Mouse (Mus musculus) MEL (cell line): ENCODE results near the gene Gm6657.

Experiments
- BHLHE40 ChIP-seq: IDR thresholded peaks from 2 replicates; pipeline ENCODE4 v1.6.1; 2012; ENCODE audit warnings: low read depth, mild to moderate bottlenecking, inconsistent platforms, low read length, improper control_type of control experiment, borderline replicate concordance
- CHD2 ChIP-seq: IDR thresholded peaks from 2 replicates; pipeline ENCODE4 v1.6.1; 2011; ENCODE audit warnings: low read length, improper control_type of control experiment
- CTCF ChIP-seq, 3 experiments: IDR thresholded peaks in 2 of 3; conservative IDR thresholded peaks in 1 of 3; 2 replicates each; pipeline ENCODE4 v1.5.1; 2011 to 2012; ENCODE audit warnings: low read length in 3 of 3, low read depth in 2 of 3, mild to moderate bottlenecking in 2 of 3, improper control_type of control experiment in 1 of 3, inconsistent platforms in 1 of 3, mixed read lengths in 1 of 3, moderate library complexity in 1 of 3; ENCODE audit not compliant: control insufficient read depth in 1 of 3, insufficient read depth in 1 of 3, poor library complexity in 1 of 3, severe bottlenecking in 1 of 3
- E2F4 ChIP-seq: IDR thresholded peaks from 2 replicates; pipeline ENCODE4 v1.6.1; 2011; ENCODE audit warnings: low read depth, low read length, improper control_type of control experiment, borderline replicate concordance
- ETS1 ChIP-seq: IDR thresholded peaks from 2 replicates; pipeline ENCODE4 v1.6.1; 2012; ENCODE audit warnings: low read depth, mild to moderate bottlenecking, inconsistent platforms, low read length, improper control_type of control experiment, moderate library complexity
- MAFK ChIP-seq: IDR thresholded peaks from 2 replicates; pipeline ENCODE4 v1.6.1; 2011; ENCODE audit warnings: low read depth, mild to moderate bottlenecking, low read length, improper control_type of control experiment, borderline replicate concordance
- MAZ ChIP-seq: IDR thresholded peaks from 2 replicates; pipeline ENCODE4 v1.6.1; 2012; ENCODE audit warnings: low read depth, mild to moderate bottlenecking, inconsistent platforms, low read length, improper control_type of control experiment
- NELFE ChIP-seq: IDR thresholded peaks from 2 replicates; pipeline ENCODE4 v1.6.1; 2011; ENCODE audit warnings: low read depth, low read length, improper control_type of control experiment
- NRF1 ChIP-seq: IDR thresholded peaks from 2 replicates; pipeline ENCODE4 v1.6.1; 2014; ENCODE audit warnings: low read depth, mild to moderate bottlenecking, inconsistent platforms, low read length, improper control_type of control experiment, moderate library complexity; ENCODE audit not compliant: poor library complexity, insufficient read depth, severe bottlenecking
- POLR2A ChIP-seq, 2 experiments: IDR thresholded peaks; 2 replicates each; pipeline ENCODE4 v1.6.1; 2011 to 2012; ENCODE audit warnings: low read length in 2 of 2, mild to moderate bottlenecking in 2 of 2, control low read depth in 1 of 2, improper control_type of control experiment in 1 of 2, low read depth in 1 of 2, moderate library complexity in 1 of 2; ENCODE audit not compliant: control insufficient read depth in 1 of 2, insufficient read depth in 1 of 2, poor library complexity in 1 of 2
- RAD21 ChIP-seq: IDR thresholded peaks from 2 replicates; pipeline ENCODE4 v1.6.1; 2011; ENCODE audit warnings: mild to moderate bottlenecking, low read depth, low read length, improper control_type of control experiment
- RCOR1 ChIP-seq: IDR thresholded peaks from 2 replicates; pipeline ENCODE4 v1.6.1; 2012; ENCODE audit warnings: low read depth, mild to moderate bottlenecking, inconsistent platforms, low read length, improper control_type of control experiment
- SMC3 ChIP-seq: IDR thresholded peaks from 2 replicates; pipeline ENCODE4 v1.6.1; 2011; ENCODE audit warnings: low read depth, low read length, improper control_type of control experiment
- UBTF ChIP-seq: IDR thresholded peaks from 2 replicates; pipeline ENCODE4 v1.6.1; 2012; ENCODE audit warnings: low read depth, mild to moderate bottlenecking, inconsistent platforms, low read length, improper control_type of control experiment, moderate library complexity, borderline replicate concordance; ENCODE audit not compliant: insufficient read depth

GRCm38 (mm10) chr12:78205915-78206570, 12.0 kb downstream of the Gm6657 start:
- no peak for TF ChIP-seq POLR2A (IDR thresholded peaks at IDR 0.05; ENCODE audit: control insufficient read depth in 1 of 2, insufficient read depth in 1 of 2, low read depth in 1 of 2, low read length in 2 of 2, poor library complexity in 1 of 2)
- no peak for TF ChIP-seq NELFE
- TF ChIP-seq RAD21: peak; percentile 92
- TF ChIP-seq CTCF (IDR thresholded peaks at IDR 0.05 in 2 of 3, conservative IDR thresholded peaks at IDR 0.05 in 1 of 3; ENCODE audit: control insufficient read depth in 1 of 3, insufficient read depth in 1 of 3, low read depth in 2 of 3, low read length in 3 of 3, poor library complexity in 1 of 3, severe bottlenecking in 1 of 3): peak; percentile 53 to 88 (median 84)
- TF ChIP-seq CHD2: no peak
- TF ChIP-seq SMC3: peak; percentile 85
- peak; percentile 51; the same call in 1 of the 2 replicates for TF ChIP-seq BHLHE40
- no peak for TF ChIP-seq E2F4
- no peak for TF ChIP-seq ETS1
- TF ChIP-seq MAFK: no peak
- no peak for TF ChIP-seq MAZ
- TF ChIP-seq UBTF: no peak
- no peak for TF ChIP-seq NRF1
- TF ChIP-seq RCOR1: no peak
